Mouse (Mus musculus) stomach, embryonic 16.5 days (tissue): ENCODE results near the gene Fam57b. TPM values are rescaled to one million over a fixed set of nuclear protein-coding genes. Genes with fewer than 3 reads are reported as not detected.

ENCODE experiments used
- ATAC-seq: fragments of 200-750 bp; cut with Nextera tagmentation; 2 replicates; pipeline ENCODE4 v1.8.0; 2017; ENCODE audit warnings: moderate number of reproducible peaks, moderate TSS enrichment; ENCODE audit not compliant: insufficient read depth, low FRiP score
- H3K27ac ChIP-seq: fragments of 300-500 bp; sonication (generic); 2 replicates; pipeline ENCODE4 v1.5.1; 2014; ENCODE audit warnings: low read length
- H3K27me3 ChIP-seq: fragments of 300-500 bp; sonication (generic); 2 replicates; pipeline ENCODE4 v1.6.1; 2014; ENCODE audit warnings: low read length, control low read depth, mixed read lengths; ENCODE audit not compliant: control insufficient read depth, insufficient read depth
- H3K36me3 ChIP-seq: fragments of 300-500 bp; sonication (generic); 2 replicates; pipeline ENCODE4 v1.6.1; 2014; ENCODE audit warnings: low read length; ENCODE audit not compliant: control insufficient read depth, insufficient read depth
- H3K4me1 ChIP-seq: fragments of 300-500 bp; sonication (generic); 2 replicates; pipeline ENCODE4 v1.6.1; 2014; ENCODE audit warnings: low read length, control low read depth, mixed read lengths; ENCODE audit not compliant: control insufficient read depth, insufficient read depth
- H3K4me2 ChIP-seq: fragments of 300-500 bp; sonication (generic); 2 replicates; pipeline ENCODE4 v1.6.1; 2014; ENCODE audit warnings: low read depth, low read length, mixed read lengths
- H3K4me3 ChIP-seq: fragments of 300-500 bp; sonication (generic); replicated peaks from 2 replicates; pipeline ENCODE4 v1.5.1; 2014; ENCODE audit warnings: mild to moderate bottlenecking, low read length
- H3K9ac ChIP-seq: fragments of 300-500 bp; sonication (generic); 2 replicates; pipeline ENCODE4 v1.6.1; 2014; ENCODE audit warnings: low read length
- H3K9me3 ChIP-seq: fragments of 300-500 bp; sonication (generic); replicated peaks from 2 replicates; pipeline ENCODE4 v1.6.1; 2016; ENCODE audit warnings: low read length, control low read depth; ENCODE audit not compliant: control insufficient read depth
- WGBS: fragments of 180-500 bp; shearing (Covaris S2); extraction: QIAGEN DNeasy Blood & Tissue Kit; methylation state at CpG from one replicate; pipeline ENCODE4 v1.1.7; 2014; 5-methylcytosine and 5-hydroxymethylcytosine counted together
- polyA plus RNA-seq: library from polyadenylated mRNA; unstranded; fragments of >200 nt; fragmentation: Nextera tagmentation; extraction: Ambion mirVana; gene quantifications from 2 replicates; pipeline ENCODE4 v1.2.1, GENCODE M21; 2015

The Fam57b gene
- polyA plus RNA-seq, 1 experiment from 2014 or later: 1.1 TPM

- H3K9me3 ChIP-seq: no peaks in the 10 kb centered on the region
- peaks cover 28% of the 10 kb centered on the region for H3K4me1 ChIP-seq
- H3K4me2 ChIP-seq: peak overlapping the region; percentile 81
- peaks cover 11% of the 10 kb centered on the region for H3K36me3 ChIP-seq
- H3K27ac ChIP-seq: peak overlapping the region; percentile 100
- H3K9ac ChIP-seq: peak overlapping the region; percentile 83
- H3K4me3 ChIP-seq: peak overlapping the region; percentile 73
- ATAC-seq: no peak
- WGBS: 48% methylated on average over 5 of the region's 5 CpGs
- no peaks in the 10 kb centered on the region for H3K27me3 ChIP-seq
Measured at GRCm38 (mm10) chr7:126800269-126801056, 3.0 kb downstream of the Fam57b start.

- H3K27ac ChIP-seq: no peak overlapping the region; the same call in 1 of the 2 replicates
- H3K9me3 ChIP-seq: no peaks in the 10 kb centered on the region
- WGBS: 92% methylated on average over 16 of the region's 16 CpGs
- no peak overlapping the region for H3K4me3 ChIP-seq
- no peak overlapping the region for H3K4me2 ChIP-seq
- peaks cover 7% of the 10 kb centered on the region for H3K36me3 ChIP-seq
- H3K9ac ChIP-seq: no peak overlapping the region
- ATAC-seq: no peak
- no peaks in the 10 kb centered on the region for H3K27me3 ChIP-seq
- peaks cover 27% of the 10 kb centered on the region for H3K4me1 ChIP-seq
Measured at GRCm38 (mm10) chr7:126801057-126801422, 3.6 kb downstream of the Fam57b start.

DNA sequence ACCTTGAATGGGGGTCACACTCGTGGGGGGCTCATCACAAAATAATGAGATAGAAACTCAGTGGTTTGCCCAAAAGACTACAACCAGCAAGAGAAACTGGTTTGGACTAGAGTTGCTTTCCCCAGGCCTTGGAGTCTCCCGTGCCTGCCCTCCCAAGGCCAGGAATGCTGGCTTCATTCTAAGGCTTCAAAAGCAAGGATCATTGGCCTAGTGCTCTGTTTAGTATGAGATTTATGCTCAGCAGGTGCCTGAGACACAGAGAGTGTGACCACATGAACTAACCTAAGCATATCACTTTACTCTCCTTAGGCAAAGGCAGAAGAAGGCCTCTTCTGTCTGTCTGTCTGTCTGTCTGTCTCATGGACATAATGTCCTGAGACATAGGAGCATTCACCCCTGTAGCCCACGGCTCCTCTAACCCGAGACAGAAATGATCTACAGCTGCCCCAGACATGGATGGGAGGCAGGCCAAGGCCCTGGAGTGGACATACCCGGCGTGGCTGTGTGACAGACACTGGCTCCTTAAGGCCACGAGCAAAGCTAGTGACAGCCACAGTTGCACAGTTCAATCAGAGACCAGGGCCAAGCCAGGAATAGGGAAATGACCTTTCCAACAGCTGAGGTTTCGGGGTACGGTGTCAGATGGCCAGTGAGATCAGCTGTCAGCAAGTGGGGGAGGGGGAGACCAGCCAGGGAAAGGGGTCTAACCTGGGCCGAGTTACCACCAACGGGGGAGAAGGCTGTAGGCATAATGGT is 4.8 kb downstream of the Fam57b start:
- Histone ChIP-seq H3K4me1 (peaks cover 24% of the 10 kb centered on the region), H3K36me3 (peaks cover 1% of the 10 kb centered on the region; the same call in 1 of the 2 replicates), H3K9me3 (no peaks in the 10 kb centered on the region), H3K27ac (peak overlapping the region; percentile 57; the same call in 1 of the 2 replicates), H3K4me2 (no peak overlapping the region), H3K27me3 (no peaks in the 10 kb centered on the region), H3K4me3 (no peak overlapping the region), H3K9ac (no peak overlapping the region)
- no peak for ATAC-seq
- 77% methylated on average over 11 of the region's 11 CpGs for WGBS

DNA sequence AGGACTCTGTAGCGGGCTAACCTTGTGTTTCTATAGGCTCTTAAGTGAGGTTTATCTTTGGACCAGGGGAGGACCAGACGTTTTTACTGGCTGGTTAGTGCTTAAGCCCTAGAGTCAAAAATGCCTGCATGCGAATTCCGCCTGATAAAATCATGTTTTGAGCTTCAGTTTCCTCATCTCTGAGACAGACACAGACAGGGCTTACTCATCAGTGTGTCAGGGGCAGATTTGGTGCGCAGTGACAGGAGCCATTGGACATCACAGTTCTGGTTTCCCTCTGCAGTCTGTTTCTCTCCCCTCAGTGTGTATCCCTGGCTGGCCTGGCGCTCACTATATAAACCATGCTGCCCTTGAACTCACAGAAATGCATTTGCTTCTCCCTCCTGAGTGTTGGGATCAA is 5.7 kb downstream of the Fam57b start:
- H3K27ac ChIP-seq: peak overlapping the region; percentile 51; the same call in 1 of the 2 replicates
- H3K4me1 ChIP-seq: peaks cover 27% of the 10 kb centered on the region
- WGBS: 59% methylated on average over 6 of the region's 6 CpGs
- no peaks in the 10 kb centered on the region for H3K9me3 ChIP-seq
- ATAC-seq: no peak
- no peak overlapping the region for H3K4me3 ChIP-seq
- no peaks in the 10 kb centered on the region for H3K36me3 ChIP-seq
- H3K27me3 ChIP-seq: no peaks in the 10 kb centered on the region
- H3K9ac ChIP-seq: no peak overlapping the region
- H3K4me2 ChIP-seq: no peak overlapping the region

GRCm38 (mm10) chr7:126803751-126804150 is 6.3 kb downstream of the Fam57b start:
- no peak for ATAC-seq
- Histone ChIP-seq H3K9ac (no peak overlapping the region), H3K4me2 (no peak overlapping the region), H3K9me3 (no peaks in the 10 kb centered on the region), H3K36me3 (no peaks in the 10 kb centered on the region), H3K27ac (peak overlapping the region; percentile 51; the same call in 1 of the 2 replicates), H3K4me1 (peaks cover 28% of the 10 kb centered on the region), H3K4me3 (no peak overlapping the region), H3K27me3 (no peaks in the 10 kb centered on the region)

GRCm38 (mm10) chr7:126806956-126807355 is 9.5 kb downstream of the Fam57b start:
- Histone ChIP-seq H3K9me3 (no peaks in the 10 kb centered on the region), H3K36me3 (no peaks in the 10 kb centered on the region), H3K4me2 (no peak overlapping the region), H3K9ac (no peak overlapping the region), H3K4me1 (peaks cover 15% of the 10 kb centered on the region), H3K27ac (peak overlapping the region; percentile 41; the same call in 1 of the 2 replicates), H3K4me3 (no peak overlapping the region), H3K27me3 (no peaks in the 10 kb centered on the region)
- peak; percentile 25; the same call in 1 of the 2 replicates for ATAC-seq
- WGBS: 61% methylated on average over 6 of the region's 6 CpGs

- Histone ChIP-seq H3K4me2 (peak overlapping the region; percentile 69; the same call in 1 of the 2 replicates), H3K36me3 (no peaks in the 10 kb centered on the region), H3K27ac (peak overlapping the region; percentile 41; the same call in 1 of the 2 replicates), H3K4me3 (0 out of 2 replicates have a peak overlapping the region, but pooled peaks have one; percentile 1), H3K9me3 (no peaks in the 10 kb centered on the region), H3K9ac (peak overlapping the region; percentile 34), H3K4me1 (peaks cover 15% of the 10 kb centered on the region), H3K27me3 (no peaks in the 10 kb centered on the region)
- WGBS: 59% methylated on average over 4 of the region's 4 CpGs
- no peak for ATAC-seq
Measured at GRCm38 (mm10) chr7:126807405-126807804, 9.9 kb downstream of the Fam57b start.

GRCm38 (mm10) chr7:126808703-126809455 is 11.4 kb downstream of the Fam57b start:
- Histone ChIP-seq H3K4me2 (peak overlapping the region; percentile 69), H3K27me3 (no peaks in the 10 kb centered on the region), H3K4me3 (peak overlapping the region; percentile 55), H3K27ac (peak overlapping the region; percentile 83), H3K4me1 (peaks cover 12% of the 10 kb centered on the region), H3K9ac (peak overlapping the region; percentile 82), H3K36me3 (no peaks in the 10 kb centered on the region), H3K9me3 (no peaks in the 10 kb centered on the region)
- ATAC-seq: peak; percentile 93
- under 1% methylated on average over 43 of the region's 43 CpGs for WGBS
